Mouse (Mus musculus): ENCODE measurements around the gene Tubb4b. TPM values are rescaled to one million over a fixed set of nuclear protein-coding genes. Genes with fewer than 3 reads are reported as not detected.

Tubb4b gene
- polyA plus RNA-seq, 1 experiment from 2014 or later = 931 TPM

DNA sequence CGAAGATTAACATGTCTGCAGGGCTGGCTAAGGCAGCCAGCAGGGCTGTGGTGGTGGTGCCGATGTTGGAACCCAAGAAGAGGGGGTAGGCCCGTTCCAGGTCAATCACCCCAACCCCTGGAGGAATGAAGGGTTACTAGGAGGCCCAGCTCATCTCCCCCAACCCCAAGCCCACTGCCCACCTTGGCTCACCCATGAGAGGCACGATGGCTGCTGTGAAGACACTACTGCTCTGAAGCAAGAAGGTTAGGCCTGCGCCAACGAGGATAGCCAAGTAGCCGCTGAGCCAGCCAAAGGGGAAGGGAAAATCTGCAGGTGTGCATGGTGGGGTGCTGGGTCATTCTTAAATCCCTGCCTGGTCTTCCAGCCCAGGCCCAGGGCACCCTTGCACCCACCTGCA, 6.1 kb upstream of the Tubb4b start:
- Histone ChIP-seq H3K9ac (no peak overlapping the region), H3K4me3 (no peak overlapping the region), H3K27ac (no peak overlapping the region), H3K4me1 (peaks cover 41% of the 10 kb centered on the region), H3K4me2 (no peak overlapping the region), H3K27me3 (replicated peaks) (peaks cover 27% of the 10 kb centered on the region), H3K9me3 (replicated peaks) (no peaks in the 10 kb centered on the region), H3K36me3 (no peaks in the 10 kb centered on the region)
- 77% methylated on average over 7 of the region's 7 CpGs for WGBS (ENCODE audit: insufficient replicate concordance)
- ATAC-seq = no peak

GRCm38 (mm10) chr2:25229582-25229981, 5.1 kb upstream of the Tubb4b start:
- no peaks in the 10 kb centered on the region for H3K9me3 ChIP-seq (replicated peaks)
- no peaks in the 10 kb centered on the region for H3K36me3 ChIP-seq
- H3K4me2 ChIP-seq = no peak overlapping the region
- peaks cover 45% of the 10 kb centered on the region for H3K4me1 ChIP-seq
- 73% methylated on average over 5 of the region's 5 CpGs for WGBS (ENCODE audit: insufficient replicate concordance)
- no peak for ATAC-seq
- no peak overlapping the region for H3K27ac ChIP-seq
- no peak overlapping the region for H3K9ac ChIP-seq
- peaks cover 18% of the 10 kb centered on the region for H3K27me3 ChIP-seq (replicated peaks)
- H3K4me3 ChIP-seq = no peak overlapping the region

- ATAC-seq = no peak
- peaks cover 39% of the 10 kb centered on the region for H3K4me1 ChIP-seq
- H3K36me3 ChIP-seq = no peaks in the 10 kb centered on the region
- peaks cover 16% of the 10 kb centered on the region for H3K27me3 ChIP-seq (replicated peaks)
- peak overlapping the region; percentile 67; the same call in 1 of the 2 replicates for H3K9ac ChIP-seq
- H3K27ac ChIP-seq = peak overlapping the region; percentile 74
- H3K9me3 ChIP-seq (replicated peaks) = no peaks in the 10 kb centered on the region
- H3K4me2 ChIP-seq = peak overlapping the region; percentile 70
- 65% methylated on average over 6 of the region's 6 CpGs for WGBS (ENCODE audit: insufficient replicate concordance)
- H3K4me3 ChIP-seq = peak overlapping the region; percentile 48
These were observed 4.6 kb upstream of the Tubb4b start for GRCm38 (mm10) chr2:25228995-25229530.

DNA sequence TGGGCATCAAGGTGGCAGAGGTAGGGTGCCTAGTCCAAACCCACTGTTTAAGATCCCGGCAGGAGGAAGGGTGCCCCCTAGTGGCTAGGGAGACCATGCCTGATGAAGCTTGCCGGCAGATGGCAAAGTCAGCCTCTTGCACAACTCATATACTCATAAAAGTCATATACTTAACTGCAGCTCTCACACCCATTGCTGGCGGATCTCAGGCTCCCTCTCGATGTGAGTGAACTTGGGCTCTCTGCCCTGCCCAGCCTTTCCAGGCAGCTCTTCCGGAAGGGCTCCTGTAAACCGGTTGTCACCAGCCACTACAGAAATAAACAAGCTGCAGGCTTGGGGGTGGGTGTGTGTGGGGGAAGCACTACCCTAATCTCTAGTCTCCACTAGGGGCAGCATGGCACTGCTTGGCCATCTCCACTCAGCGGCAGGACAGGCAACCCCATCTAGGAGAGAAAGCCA, 4.0 kb upstream of the Tubb4b start:
- Histone ChIP-seq H3K4me1 (peaks cover 36% of the 10 kb centered on the region), H3K27me3 (replicated peaks) (peaks cover 14% of the 10 kb centered on the region), H3K27ac (peak overlapping the region; percentile 74), H3K4me3 (peak overlapping the region; percentile 48), H3K9ac (peak overlapping the region; percentile 67), H3K4me2 (peak overlapping the region; percentile 70), H3K36me3 (peaks cover 5% of the 10 kb centered on the region), H3K9me3 (replicated peaks) (no peaks in the 10 kb centered on the region)
- 0% methylated on average over 7 of the region's 7 CpGs for WGBS (ENCODE audit: insufficient replicate concordance)
- peak; percentile 27 for ATAC-seq

- H3K4me3 ChIP-seq = no peak overlapping the region
- peaks cover 40% of the 10 kb centered on the region for H3K4me1 ChIP-seq
- 0 out of 2 replicates have a peak overlapping the region, but pooled peaks have one; percentile 74 for H3K27ac ChIP-seq
- no peaks in the 10 kb centered on the region for H3K9me3 ChIP-seq (replicated peaks)
- no peak overlapping the region for H3K9ac ChIP-seq
- ATAC-seq = no peak
- H3K36me3 ChIP-seq = peaks cover 15% of the 10 kb centered on the region
- peaks cover 14% of the 10 kb centered on the region for H3K27me3 ChIP-seq (replicated peaks)
- no peak overlapping the region for H3K4me2 ChIP-seq
- WGBS (ENCODE audit: insufficient replicate concordance) = 76% methylated on average over 4 of the region's 4 CpGs
These were observed 2.9 kb upstream of the Tubb4b start for GRCm38 (mm10) chr2:25227406-25227805.

DNA sequence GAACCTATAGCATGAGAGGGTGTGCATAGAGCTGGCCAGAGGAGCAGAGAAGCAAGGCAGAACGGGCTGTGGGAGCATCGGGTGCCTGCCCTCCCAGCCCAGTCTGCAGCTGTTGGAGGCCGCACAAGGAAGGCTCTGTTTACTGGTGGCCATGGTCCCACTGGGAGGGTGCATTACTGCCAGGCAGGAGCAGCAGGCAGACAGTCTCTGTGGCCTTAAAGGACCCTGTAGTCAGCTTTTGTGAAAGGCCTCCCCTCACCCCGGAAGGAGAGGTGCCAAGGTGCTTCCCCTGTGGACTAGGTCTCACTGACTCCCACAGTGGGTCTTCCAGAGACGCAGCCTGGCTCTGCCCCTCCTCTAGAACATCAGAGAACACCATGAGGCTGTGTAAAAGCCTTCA, 2.4 kb upstream of the Tubb4b start:
- H3K9ac ChIP-seq = no peak overlapping the region
- 0 out of 2 replicates have a peak overlapping the region, but pooled peaks have one; percentile 7 for H3K27ac ChIP-seq
- no peaks in the 10 kb centered on the region for H3K9me3 ChIP-seq (replicated peaks)
- ATAC-seq = no peak
- H3K4me2 ChIP-seq = no peak overlapping the region
- H3K27me3 ChIP-seq (replicated peaks) = peaks cover 14% of the 10 kb centered on the region
- WGBS (ENCODE audit: insufficient replicate concordance) = 81% methylated on average over 5 of the region's 5 CpGs
- peaks cover 21% of the 10 kb centered on the region for H3K36me3 ChIP-seq
- H3K4me3 ChIP-seq = no peak overlapping the region
- peaks cover 45% of the 10 kb centered on the region for H3K4me1 ChIP-seq

DNA sequence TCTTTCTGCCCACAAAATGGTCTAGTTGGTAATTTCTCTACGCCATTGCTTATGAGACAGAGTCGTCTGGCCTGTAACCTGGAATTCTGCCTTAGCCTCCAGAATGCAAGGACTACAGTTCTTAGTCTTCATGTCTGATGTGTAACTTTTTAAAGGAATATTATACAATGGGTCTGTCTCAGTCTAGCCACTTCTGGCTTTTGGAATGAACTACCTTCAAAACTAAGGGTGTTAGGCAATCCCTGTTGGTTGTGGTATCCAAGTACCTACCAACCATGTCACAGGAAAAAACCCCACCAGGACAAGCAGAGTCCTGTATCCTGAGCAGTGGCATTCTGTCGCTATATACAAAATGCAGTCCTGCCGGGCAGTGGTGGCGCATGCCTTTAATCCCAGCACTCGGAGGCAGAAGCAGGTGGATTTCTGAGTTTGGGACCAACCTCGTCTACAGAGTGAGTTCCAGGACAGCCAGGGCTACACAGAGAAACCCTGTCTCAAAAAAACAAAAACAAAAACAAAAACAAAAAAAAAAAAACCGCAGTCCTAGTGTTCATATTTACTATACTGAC, 1.4 kb upstream of the Tubb4b start:
- H3K9ac ChIP-seq = peak overlapping the region; percentile 84
- H3K4me1 ChIP-seq = peaks cover 50% of the 10 kb centered on the region
- ATAC-seq = no peak
- H3K36me3 ChIP-seq = peaks cover 28% of the 10 kb centered on the region
- peak overlapping the region; percentile 96 for H3K27ac ChIP-seq
- H3K27me3 ChIP-seq (replicated peaks) = peaks cover 4% of the 10 kb centered on the region; the same call in 1 of the 2 replicates
- H3K4me3 ChIP-seq = peak overlapping the region; percentile 99
- no peaks in the 10 kb centered on the region for H3K9me3 ChIP-seq (replicated peaks)
- 80% methylated on average over 8 of the region's 8 CpGs for WGBS (ENCODE audit: insufficient replicate concordance)
- H3K4me2 ChIP-seq = peak overlapping the region; percentile 75

- H3K27ac ChIP-seq = peak overlapping the region; percentile 96
- WGBS (ENCODE audit: insufficient replicate concordance) = 2% methylated on average over 41 of the region's 41 CpGs
- peaks cover 28% of the 10 kb centered on the region for H3K36me3 ChIP-seq
- H3K9ac ChIP-seq = peak overlapping the region; percentile 84
- H3K9me3 ChIP-seq (replicated peaks) = no peaks in the 10 kb centered on the region
- peak overlapping the region; percentile 99 for H3K4me3 ChIP-seq
- ATAC-seq = peak; percentile 90
- H3K27me3 ChIP-seq (replicated peaks) = 0 out of 2 replicates have a peak, but pooled peaks cover under 1% of the 10 kb centered on the region
- peak overlapping the region; percentile 75 for H3K4me2 ChIP-seq
- H3K4me1 ChIP-seq = peaks cover 50% of the 10 kb centered on the region
These were observed 557 bp upstream of the Tubb4b start for GRCm38 (mm10) chr2:25224766-25225752.

DNA sequence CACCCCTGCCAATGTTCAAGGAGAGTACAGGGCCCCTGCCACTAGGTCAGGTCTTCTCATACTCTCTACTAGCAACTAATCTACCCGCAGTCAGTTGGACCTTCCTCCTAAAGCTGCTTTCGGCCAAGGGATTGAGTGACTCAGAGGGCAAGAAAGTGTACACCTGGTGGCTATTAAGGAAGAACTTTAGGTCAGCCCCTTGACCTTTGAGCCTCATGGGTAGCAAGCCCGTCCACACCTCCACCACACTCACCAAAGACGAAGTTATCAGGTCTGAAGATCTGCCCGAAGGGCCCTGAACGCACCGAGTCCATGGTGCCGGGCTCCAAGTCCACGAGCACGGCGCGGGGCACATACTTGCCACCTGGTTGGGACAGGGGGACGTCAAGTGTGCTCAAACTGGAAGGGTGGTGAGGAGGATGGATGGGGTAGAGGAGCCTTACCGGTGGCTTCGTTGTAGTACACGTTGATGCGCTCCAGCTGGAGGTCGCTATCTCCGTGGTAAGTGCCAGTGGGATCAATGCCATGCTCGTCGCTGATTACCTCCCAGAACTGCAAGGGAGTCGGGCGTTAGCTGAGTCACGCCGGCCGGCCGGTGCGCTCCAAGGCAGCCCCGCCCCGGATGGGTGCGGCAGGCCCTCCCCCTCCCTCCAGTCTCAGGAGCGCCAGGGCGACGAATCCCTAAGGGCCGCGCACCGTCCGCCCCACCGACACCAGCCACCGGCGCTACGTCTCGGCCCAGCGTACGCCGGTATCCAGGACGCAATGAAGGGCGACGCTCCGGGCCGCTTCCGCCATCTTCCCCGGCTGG, 616 bp downstream of the Tubb4b start:
- Histone ChIP-seq H3K4me2 (peak overlapping the region; percentile 88), H3K9ac (peak overlapping the region; percentile 95), H3K9me3 (replicated peaks) (no peaks in the 10 kb centered on the region), H3K36me3 (peaks cover 28% of the 10 kb centered on the region), H3K4me1 (peaks cover 46% of the 10 kb centered on the region), H3K27ac (peak overlapping the region; percentile 100), H3K27me3 (replicated peaks) (peaks cover under 1% of the 10 kb centered on the region; the same call in 1 of the 2 replicates), H3K4me3 (peak overlapping the region; percentile 99)
- WGBS (ENCODE audit: insufficient replicate concordance) = under 1% methylated on average over 53 of the region's 53 CpGs
- peak; percentile 79 for ATAC-seq

GRCm38 (mm10) chr2:25221331-25221772, 3.1 kb downstream of the Tubb4b start:
- H3K27ac ChIP-seq = peak overlapping the region; percentile 15
- ATAC-seq = no peak
- no peak overlapping the region for H3K9ac ChIP-seq
- 62% methylated on average over 5 of the region's 5 CpGs for WGBS (ENCODE audit: insufficient replicate concordance)
- no peaks in the 10 kb centered on the region for H3K9me3 ChIP-seq (replicated peaks)
- H3K27me3 ChIP-seq (replicated peaks) = peaks cover 7% of the 10 kb centered on the region; the same call in 1 of the 2 replicates
- peak overlapping the region; percentile 88 for H3K4me2 ChIP-seq
- H3K4me1 ChIP-seq = peaks cover 33% of the 10 kb centered on the region
- H3K4me3 ChIP-seq = peak overlapping the region; percentile 25
- H3K36me3 ChIP-seq = peaks cover 28% of the 10 kb centered on the region

DNA sequence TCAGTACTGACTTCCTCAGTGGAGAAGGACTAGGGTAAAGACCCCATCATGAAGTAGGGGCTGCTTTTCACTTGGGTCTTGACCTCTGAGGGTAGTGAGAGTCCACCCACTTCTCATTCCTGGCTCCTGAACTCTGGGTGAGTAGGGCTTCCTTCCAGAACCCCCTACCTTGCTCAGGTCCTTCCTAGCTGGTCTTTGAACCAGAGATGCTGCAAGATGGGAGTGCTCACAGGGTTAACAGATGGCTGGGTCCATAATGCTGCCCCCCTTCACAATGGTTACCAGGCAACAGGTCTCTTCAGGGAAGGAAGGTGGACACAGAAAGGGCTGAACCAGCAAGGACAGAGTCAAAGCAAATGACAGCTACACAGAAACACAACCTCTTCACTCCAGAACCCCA, 6.1 kb downstream of the Tubb4b start, which contains the start of gene Fam166a:
TSS of gene Fam166a (plus strand) at position 301 of the 400 bp plus-strand sequence.
- H3K27me3 ChIP-seq (replicated peaks) = peaks cover 23% of the 10 kb centered on the region

More for the DNA sequence above, 6.1 kb downstream of the Tubb4b start, which contains the start of gene Fam166a:
- H3K36me3 ChIP-seq = peaks cover 23% of the 10 kb centered on the region
- peaks cover 22% of the 10 kb centered on the region for H3K4me1 ChIP-seq
- no peaks in the 10 kb centered on the region for H3K9me3 ChIP-seq (replicated peaks)
- no peak within 1 kb of the TSS for H3K27ac ChIP-seq
- H3K9ac ChIP-seq = no peak within 1 kb of the TSS
- no peak within 1 kb of the TSS for H3K4me2 ChIP-seq
- no peak for ATAC-seq
- no peak within 1 kb of the TSS for H3K4me3 ChIP-seq
